Mouse (Mus musculus): ENCODE measurements around the gene Gm40460. TPM values are rescaled to one million over a fixed set of nuclear protein-coding genes. Genes with fewer than 3 reads are reported as not detected.
"Not testable (repeated sequence)": the region's sequence is repeated elsewhere in the genome, so short reads cannot be mapped to it uniquely, and the experiment has no call there.

Gene Gm40460
- not detected for total RNA-seq (2021)
- polyA plus RNA-seq (2012; rRNA removed), result not detected in 2 replicates
- long read RNA-seq, result 0 reads

DNA sequence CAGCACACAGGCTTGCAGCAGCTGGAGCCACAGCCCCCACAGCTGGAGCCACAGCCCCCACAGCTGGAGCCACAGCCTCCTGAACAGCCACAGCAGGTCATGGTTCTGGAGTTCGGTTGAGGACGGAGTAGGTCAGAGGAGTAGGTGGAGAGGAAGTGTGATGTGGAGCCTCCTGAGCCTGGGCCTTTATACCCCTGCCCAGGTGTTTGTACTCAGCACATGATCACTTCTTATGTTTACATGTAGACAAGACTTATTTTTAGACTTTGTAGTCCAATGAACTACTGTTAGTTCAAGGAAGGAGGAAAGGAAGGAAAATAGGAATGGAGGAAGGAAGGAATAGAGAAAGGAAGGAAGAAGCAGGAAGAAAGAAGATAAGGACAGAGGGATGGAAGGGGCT, at the start of gene Gm40460:
Gm40460 (minus strand) TSS at position 101 of the 400 bp plus-strand sequence.
- no peak for DNase-seq

DNA sequence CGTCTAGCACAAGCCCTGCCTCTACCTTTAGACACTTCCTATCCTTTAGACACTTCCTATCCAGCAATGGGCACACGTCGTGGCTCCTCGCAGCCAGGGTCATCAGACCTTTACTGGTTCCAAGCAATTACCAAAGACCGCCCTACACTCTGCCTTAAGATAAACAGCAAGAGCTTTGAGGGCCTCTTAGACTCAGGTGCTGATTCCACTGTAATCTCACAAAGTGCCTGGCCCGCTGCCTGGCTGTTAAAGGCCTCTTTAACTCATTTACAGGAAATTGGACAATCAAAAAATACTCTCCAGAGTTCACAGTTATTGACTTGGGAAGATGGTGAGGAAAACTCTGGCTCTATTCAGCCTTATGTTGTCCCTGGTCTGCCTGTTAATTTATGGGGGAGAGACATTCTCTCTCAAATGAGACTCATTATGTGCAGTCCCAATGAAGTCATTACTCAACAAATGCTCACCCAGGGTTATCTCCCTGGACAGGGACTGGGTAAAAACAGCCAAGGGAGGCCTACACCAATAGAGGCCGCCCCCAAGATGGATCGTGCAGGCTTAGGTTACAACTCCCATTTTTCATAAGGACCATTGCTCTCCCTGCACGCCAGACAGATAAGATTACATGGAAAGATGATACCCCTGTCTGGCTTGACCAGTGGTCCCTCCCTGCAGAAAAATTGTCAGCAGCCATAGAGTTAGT, 45.2 kb upstream of the Gm40460 start:
- not testable (repeated sequence) for DNase-seq

DNA sequence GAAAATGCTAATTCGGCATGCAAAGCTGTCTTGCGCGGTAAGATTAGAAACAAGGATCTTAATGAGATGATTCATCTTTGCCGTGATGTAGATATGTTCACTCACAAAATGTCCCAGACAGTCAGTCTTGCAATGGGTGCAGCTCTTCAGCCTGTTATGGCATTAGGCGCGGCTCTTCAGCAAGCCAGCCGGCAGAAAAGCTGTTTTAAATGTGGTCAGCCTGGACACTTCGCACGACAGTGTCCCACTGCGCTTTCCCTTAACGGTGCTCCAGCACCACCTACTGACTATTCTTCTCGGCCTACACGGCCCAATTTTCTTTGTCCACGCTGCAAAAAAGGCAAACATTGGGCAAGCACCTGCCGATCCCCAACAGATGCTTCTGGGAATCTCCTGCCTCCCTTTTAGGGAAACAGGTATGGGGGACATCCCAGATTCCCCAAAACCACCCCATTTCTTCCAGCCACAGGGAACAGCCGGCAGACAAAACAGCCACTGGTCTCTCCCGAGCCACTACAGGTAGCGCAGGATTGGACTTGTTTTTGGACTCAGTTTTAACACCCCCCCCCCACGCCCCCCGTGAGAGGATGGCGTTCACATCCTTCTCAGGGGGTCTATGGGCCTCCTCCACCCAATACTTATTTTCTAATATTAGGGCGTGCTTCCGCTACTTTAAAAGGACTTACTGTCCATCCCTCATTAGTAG, 44.4 kb upstream of the Gm40460 start:
- DNase-seq, result peak; percentile 70

DNA sequence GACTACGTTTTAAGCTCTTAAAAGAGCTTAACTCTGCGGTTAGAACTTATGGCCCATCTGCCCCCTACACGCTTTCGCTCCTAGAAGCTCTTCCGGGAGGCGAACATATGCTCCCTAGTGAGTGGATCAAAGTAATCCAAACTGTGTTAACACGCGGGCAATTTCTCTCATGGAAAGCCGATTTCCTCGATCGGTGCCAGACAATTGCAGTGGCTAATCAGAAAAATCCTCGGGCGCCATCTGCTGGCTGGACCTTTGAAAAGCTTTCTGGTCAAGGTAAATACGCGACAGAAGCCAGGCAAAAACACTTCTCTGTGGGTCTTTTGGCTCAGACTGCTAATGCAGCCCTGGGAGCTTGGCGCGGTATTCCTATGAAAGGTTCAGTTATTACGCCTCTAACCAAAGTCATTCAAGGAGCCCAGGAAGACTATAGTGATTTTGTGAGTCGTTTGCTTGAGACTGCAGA, 43.8 kb upstream of the Gm40460 start:
- DNase-seq, result peak; percentile 93

DNA sequence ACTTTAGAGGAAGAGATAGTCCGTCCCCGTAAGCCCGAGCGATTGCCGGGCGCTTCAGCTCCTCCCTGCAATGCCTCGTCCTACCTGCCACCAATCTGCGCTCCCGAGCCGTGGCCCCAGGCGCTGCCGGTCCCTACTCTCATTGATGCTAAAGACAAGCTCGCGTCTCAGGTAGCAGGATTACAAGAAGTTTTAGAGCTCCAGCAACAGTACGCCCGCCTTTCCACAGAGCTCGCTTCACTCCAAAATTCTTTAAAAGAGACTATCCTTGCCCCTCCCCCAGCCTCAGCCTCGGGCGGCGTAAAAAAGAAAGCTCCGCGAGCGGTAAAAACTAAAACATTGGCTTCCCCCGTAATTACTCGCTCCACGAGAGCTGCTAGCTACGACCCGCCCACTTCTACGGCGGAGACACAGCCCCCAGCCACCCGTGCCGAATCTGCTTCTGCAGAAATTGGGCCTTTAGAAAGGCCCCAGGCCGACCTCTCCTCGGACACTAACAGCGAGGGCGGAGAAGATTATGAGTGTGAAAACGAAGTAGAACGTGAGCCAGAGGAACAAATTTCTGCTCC, 43.2 kb upstream of the Gm40460 start:
- peak; percentile 67 for DNase-seq

DNA sequence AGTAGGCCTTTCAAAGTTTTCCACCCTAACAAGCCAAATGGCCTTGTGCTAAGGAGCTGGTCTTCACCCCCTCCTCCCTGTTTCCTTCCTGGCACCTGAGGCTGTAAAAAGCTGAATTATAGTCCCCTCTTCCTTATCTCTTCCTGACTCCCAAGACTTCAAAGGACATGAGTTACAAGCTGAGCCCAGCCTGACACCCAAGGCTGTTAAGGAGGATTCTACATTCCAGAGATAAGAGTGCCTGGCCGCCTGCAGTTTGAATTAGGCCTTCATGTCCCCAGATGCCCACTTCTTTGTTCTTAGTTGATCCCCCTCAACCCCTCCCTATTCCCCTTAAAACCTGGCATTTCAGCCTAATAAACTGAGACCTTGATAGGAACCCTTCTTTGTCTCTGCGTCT, 42.0 kb upstream of the Gm40460 start:
- DNase-seq, result peak; percentile 45

DNA sequence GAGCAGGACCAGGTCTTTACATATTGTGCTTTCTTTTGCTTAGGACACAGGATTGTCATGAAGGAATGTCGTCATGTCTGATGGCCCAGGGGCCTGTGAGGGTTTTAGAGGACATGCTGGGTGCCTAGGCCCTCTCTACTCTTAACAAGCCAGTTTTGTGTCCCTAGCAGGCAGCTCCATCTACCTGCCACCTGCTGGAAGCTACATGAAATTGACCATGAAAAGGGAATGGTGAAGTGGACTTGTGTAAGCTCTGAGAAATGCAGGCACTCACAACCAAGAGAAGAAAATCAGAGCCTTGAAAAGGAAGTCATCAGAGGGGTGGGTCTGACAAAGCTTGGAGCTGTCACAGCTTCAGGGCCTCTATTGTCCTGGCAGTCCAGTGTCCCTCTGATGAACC, 38.4 kb upstream of the Gm40460 start:
- not testable (repeated sequence) for DNase-seq

DNA sequence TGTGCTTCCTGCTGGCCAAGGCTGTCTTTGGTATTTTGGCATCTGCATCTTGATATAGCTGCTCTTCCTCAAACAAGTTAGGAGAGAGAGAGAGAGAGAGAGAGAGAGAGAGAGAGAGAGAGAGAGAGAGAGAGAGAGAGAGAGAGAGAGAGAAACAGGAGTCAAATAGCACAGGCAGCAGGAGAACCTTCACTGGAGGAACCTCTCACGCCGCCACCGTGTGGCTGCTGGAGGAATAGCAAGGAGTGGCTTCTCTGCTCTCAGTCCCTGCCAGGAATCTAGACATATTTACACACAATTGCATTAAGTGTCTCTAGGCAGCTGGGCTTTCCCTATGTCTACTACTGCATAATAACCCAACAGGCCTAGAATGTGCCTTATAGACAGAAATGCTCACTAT, 37.3 kb upstream of the Gm40460 start:
- DNase-seq, result peak; percentile 68

DNA sequence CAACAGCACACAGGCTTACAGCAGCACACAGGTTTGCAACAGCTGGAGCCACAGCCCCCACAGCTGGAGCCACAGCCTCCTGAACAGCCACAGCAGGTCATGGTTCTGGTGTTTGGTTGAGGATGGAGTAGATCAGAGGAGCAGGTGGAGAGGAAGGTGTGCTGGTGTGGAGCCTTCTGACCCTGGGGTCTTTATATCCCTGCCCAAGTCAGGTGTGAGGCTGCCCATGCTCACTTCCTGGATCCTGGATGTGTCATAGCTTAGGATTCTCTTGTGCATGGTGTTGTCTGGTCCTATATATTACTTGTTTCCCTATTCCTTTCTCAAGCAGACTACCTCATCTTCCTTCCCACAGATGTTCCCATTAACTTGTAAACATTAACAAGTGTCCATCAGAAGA, 33.4 kb upstream of the Gm40460 start, which contains the start of gene Gm4559:
Gm4559 (minus strand) TSS at position 101 of the 400 bp plus-strand sequence.
- not testable (repeated sequence) for DNase-seq

DNA sequence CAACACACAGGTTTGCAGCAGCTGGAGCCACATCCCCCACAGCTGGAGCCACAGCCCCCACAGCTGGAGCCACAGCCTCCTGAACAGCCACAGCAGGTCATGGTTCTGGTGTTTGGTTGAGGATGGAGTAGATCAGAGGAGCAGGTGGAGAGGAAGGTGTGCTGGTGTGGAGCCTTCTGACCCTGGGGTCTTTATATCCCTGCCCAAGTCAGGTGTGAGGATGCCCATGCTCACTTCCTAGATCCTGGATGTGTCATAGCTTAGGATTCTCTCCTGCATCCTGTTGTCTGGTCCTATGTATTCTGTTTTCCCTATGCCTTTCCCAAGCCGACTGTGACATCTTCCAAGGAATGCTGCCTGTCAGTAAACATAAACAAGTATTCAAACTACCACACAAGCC, 17.4 kb upstream of the Gm40460 start, which contains the start of gene Gm2431:
Gm2431 (minus strand) TSS at position 101 of the 400 bp plus-strand sequence.
- not testable (repeated sequence) for DNase-seq

DNA sequence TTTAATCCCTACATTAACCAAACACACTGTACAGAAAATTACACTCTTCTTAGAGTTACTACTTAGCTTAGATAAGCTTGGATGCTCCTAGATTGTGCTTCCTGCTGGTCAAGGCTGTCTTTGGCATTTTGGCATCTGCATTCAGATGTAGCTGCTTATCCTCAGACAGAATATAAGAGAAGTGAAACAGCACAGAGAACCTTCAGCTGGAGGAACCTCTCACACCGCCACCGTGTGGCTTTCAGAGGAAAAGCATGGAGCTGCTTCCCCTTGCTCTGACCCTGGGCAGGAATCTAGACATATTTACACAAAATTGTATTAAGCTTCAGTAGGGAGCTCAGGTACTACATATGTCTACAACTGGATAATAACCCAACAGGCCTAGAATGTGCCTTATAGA, 14.6 kb upstream of the Gm40460 start:
- peak; percentile 34 for DNase-seq

DNA sequence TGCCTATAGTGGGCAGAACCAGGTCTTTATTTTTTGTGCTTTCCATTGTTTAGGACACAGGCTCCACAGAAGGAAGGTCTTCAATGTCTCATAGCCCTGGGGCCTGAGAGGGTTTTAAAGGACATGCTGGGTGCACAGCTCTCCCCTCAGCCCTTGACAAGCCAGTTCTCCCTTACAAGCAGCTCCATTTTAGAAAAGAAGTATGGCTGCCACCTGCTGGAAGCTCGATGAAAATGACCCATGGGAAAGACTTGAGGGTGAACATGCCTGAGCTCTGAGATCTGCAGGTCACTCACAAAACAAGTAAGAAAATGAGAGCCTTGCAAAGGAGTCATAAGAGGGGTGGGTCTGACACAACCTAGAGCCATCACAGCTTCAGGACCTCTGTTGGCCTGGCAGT, 8.9 kb upstream of the Gm40460 start:
- DNase-seq, result peak; percentile 22

DNA sequence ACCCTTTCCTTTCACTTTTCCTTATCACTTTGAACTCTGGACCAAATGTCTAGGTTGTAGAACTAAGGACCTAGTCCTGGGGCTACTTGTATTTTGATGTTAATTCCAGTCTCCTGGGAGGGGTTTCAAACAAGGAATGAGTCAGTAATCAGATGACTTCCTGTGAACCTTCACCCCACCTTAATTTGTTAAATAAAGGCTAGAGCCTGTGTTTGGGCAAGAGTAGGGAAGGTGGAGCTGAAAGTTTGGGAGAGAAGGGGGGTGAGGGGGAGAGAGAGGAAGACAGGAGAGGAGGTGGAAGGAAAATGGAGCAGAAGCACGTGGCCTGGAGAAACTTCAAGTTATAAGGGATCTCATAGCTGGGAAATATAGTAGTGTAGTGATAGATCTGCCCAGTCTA, 9.3 kb downstream of the Gm40460 start:
- no peak for DNase-seq

DNA sequence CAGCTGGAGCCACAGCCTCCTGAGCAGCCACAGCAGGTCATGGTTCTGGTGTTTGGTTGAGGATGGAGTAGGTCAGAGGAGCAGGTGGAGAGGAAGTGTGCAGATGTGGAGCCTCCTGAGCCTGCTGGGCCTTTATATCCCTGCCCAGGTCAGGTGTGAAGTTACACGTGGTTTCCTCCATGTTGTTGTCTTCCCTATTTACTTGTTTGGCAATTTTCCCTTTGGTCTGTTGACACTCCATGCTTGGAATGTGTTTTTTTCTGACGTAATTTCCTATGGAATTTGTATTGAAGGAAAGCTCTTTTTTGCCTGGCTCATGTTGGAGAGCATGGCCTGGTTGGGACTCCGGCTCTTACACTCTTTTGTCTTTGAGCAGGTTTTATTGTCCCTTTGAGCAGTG, 11.0 kb downstream of the Gm40460 start, which contains the start of gene Krtap5-5:
Krtap5-5 (minus strand) TSS at position 101 of the 400 bp plus-strand sequence.
- DNase-seq, result not testable (repeated sequence)

DNA sequence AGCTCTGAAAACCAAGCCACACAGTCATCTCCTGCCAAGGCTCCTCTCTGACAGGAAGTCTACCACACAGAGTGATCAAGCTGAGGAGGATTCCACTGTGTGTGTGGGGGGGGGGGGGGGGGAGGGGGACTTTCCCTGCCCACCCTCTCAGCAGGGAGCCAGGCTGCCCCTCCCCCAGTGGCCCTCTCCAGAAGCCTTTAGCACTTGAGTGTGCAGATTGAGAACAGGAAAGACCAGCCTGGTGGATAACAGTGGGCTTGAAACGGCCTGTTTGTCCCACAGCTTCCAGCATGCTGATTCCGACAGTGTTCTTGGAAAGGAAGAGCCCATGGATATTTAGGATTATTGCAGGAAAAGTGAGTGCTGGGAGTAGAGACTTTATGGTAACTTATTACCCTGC, 16.4 kb downstream of the Gm40460 start:
- DNase-seq, result no peak

DNA sequence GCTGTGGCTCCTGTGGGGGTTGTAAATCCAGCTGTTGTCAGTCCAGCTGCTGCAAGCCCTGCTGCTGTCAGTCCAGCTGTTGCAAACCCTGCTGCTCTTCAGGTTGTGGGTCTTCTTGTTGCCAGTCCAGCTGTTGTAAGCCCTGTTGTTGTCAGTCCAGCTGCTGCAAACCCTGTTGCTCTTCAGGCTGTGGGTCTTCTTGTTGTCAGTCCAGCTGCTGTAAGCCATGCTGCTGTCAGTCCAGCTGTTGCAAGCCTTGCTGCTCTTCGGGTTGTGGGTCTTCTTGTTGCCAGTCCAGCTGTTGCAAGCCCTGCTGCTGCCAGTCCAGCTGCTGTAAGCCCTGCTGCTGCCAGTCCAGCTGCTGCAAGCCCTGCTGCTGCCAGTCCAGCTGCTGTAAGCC, 28.7 kb downstream of the Gm40460 start:
- not testable (repeated sequence) for DNase-seq

DNA sequence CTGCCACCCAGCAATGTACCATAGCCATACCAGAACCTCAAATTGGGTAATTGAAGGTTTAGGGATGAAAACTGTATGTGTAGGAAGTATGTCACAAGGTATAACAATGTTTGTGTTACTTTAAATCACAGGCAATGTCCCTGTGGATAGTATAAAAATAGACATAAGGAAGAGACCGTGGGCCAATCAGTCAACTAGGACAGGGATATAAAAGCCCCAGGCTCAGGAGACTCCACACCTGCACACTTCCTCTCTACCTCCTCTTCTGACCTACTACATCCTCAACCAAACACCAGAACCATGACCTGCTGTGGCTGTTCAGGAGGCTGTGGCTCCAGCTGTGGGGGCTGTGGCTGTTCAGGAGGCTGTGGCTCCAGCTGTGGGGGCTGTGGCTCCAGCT, 29.3 kb downstream of the Gm40460 start, which contains the start of gene Gm7579:
Gm7579 (plus strand) TSS at position 301 of the 400 bp plus-strand sequence.
- no peak for DNase-seq

DNA sequence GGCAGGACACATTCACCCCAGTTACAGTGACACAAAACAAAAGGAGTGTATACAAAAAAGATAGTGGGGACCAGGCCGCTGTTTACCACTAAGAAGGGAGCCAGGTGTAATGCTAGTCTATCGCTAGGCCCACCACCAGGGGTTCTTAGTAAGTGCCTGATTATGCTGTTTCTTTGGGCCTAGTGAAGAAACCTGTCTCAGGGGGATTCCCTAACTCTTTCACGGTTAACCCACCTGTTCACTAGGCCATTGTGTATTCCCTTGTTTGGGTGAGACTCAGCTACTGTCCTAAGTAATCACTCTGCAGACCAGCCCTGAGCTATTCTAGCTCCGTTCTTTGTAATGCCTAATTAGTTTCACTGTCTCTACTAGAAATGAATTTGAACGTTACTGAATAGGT, 34.0 kb downstream of the Gm40460 start:
- DNase-seq, result not testable (repeated sequence)

DNA sequence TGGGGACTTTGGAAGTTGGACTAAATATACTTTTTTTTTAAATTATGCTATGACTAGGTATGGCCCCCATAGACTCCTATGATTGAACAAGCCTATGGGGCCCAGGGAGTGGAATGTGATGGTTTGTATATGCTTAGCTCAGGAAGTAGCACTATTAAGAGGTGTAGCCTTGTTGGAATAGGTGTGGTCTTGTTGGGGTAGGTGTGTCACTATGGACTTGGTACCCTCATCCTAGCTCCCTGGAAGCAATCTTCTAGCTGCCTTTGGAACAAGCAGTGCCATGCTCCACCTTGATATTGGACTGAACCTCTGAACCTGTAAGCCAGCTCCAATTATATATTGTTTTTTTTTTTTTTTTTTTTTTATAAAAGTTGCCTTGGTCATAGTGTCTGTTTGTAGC, 35.4 kb downstream of the Gm40460 start:
- DNase-seq, result no peak

DNA sequence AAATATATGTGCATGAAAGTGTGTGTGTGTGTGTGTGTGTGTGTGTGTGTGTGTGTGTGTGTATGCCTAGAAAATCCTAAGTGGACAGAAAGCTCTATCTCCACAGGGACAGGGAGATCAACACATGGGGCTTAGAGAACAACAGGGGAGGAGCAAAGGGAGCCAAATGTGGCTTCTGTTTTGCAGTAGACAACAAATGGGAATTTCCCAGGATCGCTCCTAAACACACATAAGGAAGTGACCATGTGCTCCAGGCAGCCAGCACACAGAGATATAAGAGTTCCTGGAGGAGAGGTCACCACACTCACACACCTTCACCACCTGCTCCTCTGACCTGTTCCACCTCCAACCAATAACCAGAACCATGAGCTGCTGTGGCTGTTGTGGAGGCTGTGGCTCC, 39.8 kb downstream of the Gm40460 start, which contains the start of gene Krtap5-3:
Krtap5-3 (plus strand) TSS at position 301 of the 400 bp plus-strand sequence.
- DNase-seq, result no peak

DNA sequence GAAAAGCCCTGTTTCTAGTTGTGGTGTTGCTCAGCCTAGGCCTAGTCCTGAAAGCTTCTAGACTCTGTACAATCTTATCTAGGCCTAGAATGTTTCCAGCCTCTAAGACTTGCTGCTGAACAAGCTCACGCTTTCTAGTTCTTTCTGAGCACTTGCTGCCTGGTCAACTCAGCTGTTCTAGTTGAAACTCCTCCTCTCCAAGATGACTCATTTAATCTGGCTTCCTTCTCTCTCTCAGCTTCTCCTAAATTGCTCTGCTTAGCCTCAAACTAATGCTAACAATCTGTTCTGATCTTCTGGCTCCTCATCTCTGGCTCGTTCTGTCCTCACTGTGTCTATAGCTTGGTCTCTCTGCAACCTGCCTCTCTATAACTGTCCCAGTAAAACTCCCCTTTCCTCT, 42.1 kb downstream of the Gm40460 start:
- no peak for DNase-seq

Data from adrenal gland, adult 2 months (tissue).